ENCODE assay signal across 8 mouse cellular contexts in genomic region chr11:88728508-88728890, GRCm38 (mm10). TPM values are rescaled to one million over a fixed set of nuclear protein-coding genes. Genes with fewer than 3 reads are reported as not detected.
DNase-seq lines count a peak whose midpoint lies in the region; ATAC-seq and TF ChIP-seq lines count a peak whose summit lies in the region.

No protein-coding gene starts in this region.

- H3K27ac ChIP-seq in midbrain, embryonic 10.5 days (replicated peaks): peak overlapping the region; percentile 72
- H3K27ac ChIP-seq in midbrain, embryonic 13.5 days: no peak overlapping the region
- H3K27ac ChIP-seq in cerebellum, adult 2 months (ENCODE audit: insufficient read depth, low read length): no peak overlapping the region
- H3K27ac ChIP-seq in liver, embryonic 11.5 days (ENCODE audit: low read depth, low read length): no peak overlapping the region

- H3K4me1 ChIP-seq in midbrain, embryonic 10.5 days: peaks cover 30% of the 10 kb centered on the region
- peaks cover 17% of the 10 kb centered on the region for H3K4me1 ChIP-seq in midbrain, embryonic 13.5 days (replicated peaks)
- no peaks in the 10 kb centered on the region for H3K4me1 ChIP-seq in cerebellum, adult 2 months (ENCODE audit: control insufficient read depth, insufficient read depth, low read length)
- no peaks in the 10 kb centered on the region for H3K4me1 ChIP-seq in liver, embryonic 11.5 days (replicated peaks; ENCODE audit: control insufficient read depth, insufficient read depth, low read length)

- ATAC-seq in midbrain, embryonic 13.5 days: no peak; the same call in 1 of the 2 replicates
- ATAC-seq in liver, embryonic 11.5 days (replicated peaks; ENCODE audit: low FRiP score): no peak

- no peaks in the 10 kb centered on the region for H3K27me3 ChIP-seq in midbrain, embryonic 10.5 days (ENCODE audit: low read depth, poor library complexity, severe bottlenecking)
- H3K27me3 ChIP-seq in midbrain, embryonic 13.5 days: no peaks in the 10 kb centered on the region
- H3K27me3 ChIP-seq in cerebellum, adult 2 months (ENCODE audit: control insufficient read depth, insufficient read depth, low read length): no peaks in the 10 kb centered on the region
- no peaks in the 10 kb centered on the region for H3K27me3 ChIP-seq in liver, embryonic 11.5 days (replicated peaks; ENCODE audit: control insufficient read depth, insufficient read depth, low read length)

- H3K9ac ChIP-seq in midbrain, embryonic 13.5 days (replicated peaks): no peak overlapping the region
- H3K9ac ChIP-seq in liver, embryonic 11.5 days (ENCODE audit: low read depth, low read length): no peak overlapping the region

- H3K36me3 ChIP-seq in midbrain, embryonic 10.5 days: no peaks in the 10 kb centered on the region
- H3K36me3 ChIP-seq in midbrain, embryonic 13.5 days: no peaks in the 10 kb centered on the region
- no peaks in the 10 kb centered on the region for H3K36me3 ChIP-seq in liver, embryonic 11.5 days (ENCODE audit: control insufficient read depth, insufficient read depth, low read length)

- TF ChIP-seq CTCF in cerebellum, adult 2 months (IDR thresholded peaks at IDR 0.05; ENCODE audit: borderline replicate concordance, insufficient read depth, low read depth, low read length): peak; percentile 95

- no peak for TF ChIP-seq POLR2A in cerebellum, adult 2 months (IDR thresholded peaks at IDR 0.05; ENCODE audit: borderline replicate concordance, insufficient read depth, low read length)

- no peak overlapping the region for H3K4me3 ChIP-seq in midbrain, embryonic 10.5 days
- H3K4me3 ChIP-seq in midbrain, embryonic 13.5 days (replicated peaks): no peak overlapping the region
- no peak overlapping the region for H3K4me3 ChIP-seq in cerebellum, adult 2 months (replicated peaks; ENCODE audit: insufficient read depth, low read depth, low read length)
- H3K4me3 ChIP-seq in liver, embryonic 11.5 days (ENCODE audit: low read depth, low read length): no peak overlapping the region

- DNase-seq in midbrain, embryonic 10.5 days (ENCODE audit: low spot score): peak; percentile 71
- DNase-seq in cerebellum, adult 2 months: peak; percentile 70 to 81
- peak; percentile 31 to 75 for DNase-seq in frontal cortex, postnatal 14 days (ENCODE audit: low spot score in 2 of 2)
- DNase-seq in kidney, adult 8-10 months: peak; percentile 49 to 78
- peak; percentile 71 for DNase-seq in liver, embryonic 11.5 days (ENCODE audit: low spot score)
- peak; percentile 56 for DNase-seq in ovary, postnatal 10 days (ENCODE audit: low spot score)
- peak; percentile 81 for DNase-seq in thymus, postnatal 14 days

- 6% methylated on average over 6 of the region's 6 CpGs for WGBS in midbrain, embryonic 10.5 days
- WGBS in midbrain, embryonic 13.5 days: 1% methylated on average over 6 of the region's 6 CpGs
- 3% methylated on average over 6 of the region's 6 CpGs for WGBS in cerebellum, adult 2 months
- under 1% methylated on average over 6 of the region's 6 CpGs for WGBS in liver, embryonic 11.5 days

- H3K4me2 ChIP-seq in midbrain, embryonic 13.5 days (replicated peaks): no peak overlapping the region
- H3K4me2 ChIP-seq in liver, embryonic 11.5 days: no peak overlapping the region

- no peaks in the 10 kb centered on the region for H3K9me3 ChIP-seq in midbrain, embryonic 10.5 days (replicated peaks)
- H3K9me3 ChIP-seq in midbrain, embryonic 13.5 days: no peaks in the 10 kb centered on the region
- H3K9me3 ChIP-seq in liver, embryonic 11.5 days (ENCODE audit: control insufficient read depth, low read length): no peaks in the 10 kb centered on the region

RNA-seq across cellular contexts. Expression of gene Msi2, which starts 10.2 kb away (rescaled TPM):
- polyA plus RNA-seq in midbrain, embryonic 10.5 days (2016; fragmentation: Nextera tagmentation; extraction: Ambion mirVana): 25.3 and 30.5 TPM in 2 replicates
- 38.5 and 41.0 TPM in 2 replicates for polyA plus RNA-seq in midbrain, embryonic 13.5 days (2015; fragmentation: Nextera tagmentation; extraction: Ambion mirVana)
- polyA plus RNA-seq in cerebellum, adult 2 months (2012; rRNA removed): 87.3 and 87.5 TPM in 2 replicates
- 7.1 and 8.2 TPM in 2 replicates for polyA plus RNA-seq in liver, embryonic 11.5 days (2014; fragmentation: Nextera tagmentation; extraction: Ambion mirVana)
